Mouse (Mus musculus) kidney, adult 2 months (tissue): Measurements from ENCODE around the gene Hormad1. TPM values are rescaled to one million over a fixed set of nuclear protein-coding genes. Genes with fewer than 3 reads are reported as not detected.

Experiments used
- DNase-seq: peaks from one replicate; pipeline ENCODE4 v3.0.0; 2021
- H3K27ac ChIP-seq: fragments of 200-500 bp; 2 replicates; pipeline ENCODE4 v1.5.1; 2012; ENCODE audit warnings: low read depth, low read length, control low read depth, inconsistent platforms; ENCODE audit not compliant: insufficient read depth
- H3K27me3 ChIP-seq: fragments of 200-500 bp; replicated peaks from 2 replicates; pipeline ENCODE4 v1.6.1; 2012; ENCODE audit warnings: mild to moderate bottlenecking, moderate library complexity, low read length, inconsistent platforms; ENCODE audit not compliant: control insufficient read depth, insufficient read depth
- H3K36me3 ChIP-seq: fragments of 200-500 bp; 2 replicates; pipeline ENCODE4 v1.6.1; 2012; ENCODE audit warnings: mild to moderate bottlenecking, moderate library complexity, low read length, inconsistent platforms; ENCODE audit not compliant: control insufficient read depth, insufficient read depth
- H3K4me1 ChIP-seq: fragments of 200-500 bp; 2 replicates; pipeline ENCODE4 v1.6.1; 2011; ENCODE audit warnings: low read length; ENCODE audit not compliant: control insufficient read depth, insufficient read depth
- H3K4me3 ChIP-seq: fragments of 200-500 bp; 2 replicates; pipeline ENCODE4 v1.5.1; 2011; ENCODE audit warnings: mild to moderate bottlenecking, low read depth, low read length, control low read depth; ENCODE audit not compliant: insufficient read depth
- CTCF ChIP-seq: fragments of 200-500 bp; conservative IDR thresholded peaks from 2 replicates; pipeline ENCODE4 v1.5.1; 2011; ENCODE audit warnings: low read depth, mild to moderate bottlenecking, control low read depth, low read length, moderate library complexity, mixed read lengths; ENCODE audit not compliant: insufficient read depth, insufficient read length
- POLR2A ChIP-seq: fragments of 200-500 bp; IDR thresholded peaks from one replicate; pipeline ENCODE4 v1.6.1; 2011; ENCODE audit warnings: low read depth, low read length, control low read depth
- WGBS: fragments of 180-500 bp; shearing (Covaris S2); methylation state at CpG from one replicate; pipeline ENCODE4 v1.1.7; 2018; 5-methylcytosine and 5-hydroxymethylcytosine counted together
- polyA plus RNA-seq: library from polyadenylated mRNA; depleted of rRNA; stranded (reverse); fragments of >200 nt; gene quantifications from 2 replicates; pipeline ENCODE4 v1.2.3, GENCODE M21; 2012; rRNA removed

Gene Hormad1
- polyA plus RNA-seq, result not detected in 2 replicates

DNA sequence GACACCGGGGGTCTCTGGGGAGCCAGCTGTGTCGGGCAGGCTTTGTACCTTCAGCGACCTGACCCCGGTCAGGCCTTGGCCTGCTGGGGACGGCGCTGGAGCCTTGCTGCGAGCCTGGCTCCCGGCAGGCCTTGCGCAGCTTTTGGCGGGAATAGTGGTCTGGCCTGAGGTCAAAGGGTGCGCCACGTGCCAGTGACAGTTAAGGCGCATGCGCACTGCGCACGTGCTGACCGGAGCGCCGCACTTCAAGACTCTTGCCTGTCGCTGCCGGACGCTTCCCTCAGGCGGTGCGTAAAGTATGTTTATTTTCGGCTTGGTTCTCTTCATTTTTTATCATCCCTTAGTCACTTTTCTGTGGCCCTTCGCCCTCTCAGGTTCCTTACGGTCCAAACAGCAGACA lies at the start of gene Hormad1:
Gene Hormad1 (plus strand): TSS at position 241 of the 400 bp plus-strand sequence.
- Histone ChIP-seq H3K4me3 (no peak within 1 kb of the TSS), H3K27me3 (no peaks in the 10 kb centered on the region), H3K36me3 (no peaks in the 10 kb centered on the region), H3K27ac (no peak within 1 kb of the TSS), H3K4me1 (no peaks in the 10 kb centered on the region)
- 90% methylated on average over 27 of the region's 27 CpGs for WGBS
- DNase-seq, result no peak
- no peak for TF ChIP-seq CTCF
- no peak for TF ChIP-seq POLR2A

DNA sequence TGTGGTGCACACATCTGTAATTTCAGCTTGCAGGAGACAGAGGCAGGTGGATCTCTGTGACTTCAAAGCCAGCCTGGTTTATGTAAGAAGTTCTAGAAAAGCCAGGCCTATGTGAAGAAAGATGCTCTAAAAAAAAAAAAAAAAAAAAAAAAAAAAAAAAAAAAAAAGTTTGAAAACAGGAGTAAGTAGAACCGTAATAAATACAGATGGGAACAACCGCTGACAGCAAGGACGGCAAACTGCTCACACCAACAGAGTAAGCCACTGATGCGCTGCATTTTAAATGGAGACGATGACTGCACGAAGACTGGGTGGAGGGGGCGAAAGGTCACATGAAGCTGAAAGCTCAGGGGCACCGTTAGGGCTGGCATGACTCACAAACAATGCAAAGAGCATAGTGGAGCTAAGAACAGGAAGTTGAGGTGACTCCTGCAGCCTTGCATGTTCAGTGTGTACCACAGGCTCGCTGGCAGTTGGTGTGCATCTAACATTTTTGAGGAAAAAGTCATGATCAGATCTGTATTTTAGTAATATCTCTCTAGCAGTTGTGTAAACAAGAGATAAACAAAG lies 47.8 kb upstream of the Hormad1 start:
- H3K27me3 ChIP-seq, result no peaks in the 10 kb centered on the region
- no peak for DNase-seq
- H3K27ac ChIP-seq, result no peak overlapping the region
- H3K36me3 ChIP-seq, result no peaks in the 10 kb centered on the region
- no peaks in the 10 kb centered on the region for H3K4me1 ChIP-seq
- TF ChIP-seq POLR2A (no peak), CTCF (no peak)
- 68% methylated on average over 9 of the region's 9 CpGs for WGBS
- H3K4me3 ChIP-seq, result no peak overlapping the region

DNA sequence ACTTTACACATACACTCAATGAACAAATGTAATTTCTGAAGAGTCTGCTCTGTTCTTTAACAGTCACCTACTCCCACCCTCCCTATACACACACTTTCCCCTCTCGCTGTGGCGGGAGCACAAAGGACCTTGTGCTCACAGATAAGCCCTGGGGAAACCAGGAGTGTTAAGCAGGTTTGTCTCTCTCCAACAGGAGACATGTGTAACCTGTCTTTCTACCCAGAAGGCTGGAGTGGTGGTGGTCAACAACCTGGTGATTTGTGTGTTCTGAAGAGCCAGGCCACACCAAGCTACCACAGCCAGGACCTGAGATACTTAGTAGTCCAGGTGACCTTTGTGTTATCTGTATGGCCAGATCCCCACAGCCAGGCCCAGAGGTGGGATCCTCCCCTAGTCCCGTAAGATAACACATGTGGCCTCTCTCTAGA lies 42.8 kb upstream of the Hormad1 start:
- Histone ChIP-seq H3K4me3 (no peak overlapping the region), H3K36me3 (no peaks in the 10 kb centered on the region), H3K27me3 (no peaks in the 10 kb centered on the region), H3K4me1 (no peaks in the 10 kb centered on the region), H3K27ac (no peak overlapping the region)
- no peak for DNase-seq
- TF ChIP-seq POLR2A (no peak), CTCF (no peak)
- WGBS, result 98% methylated on average over 3 of the region's 3 CpGs

DNA sequence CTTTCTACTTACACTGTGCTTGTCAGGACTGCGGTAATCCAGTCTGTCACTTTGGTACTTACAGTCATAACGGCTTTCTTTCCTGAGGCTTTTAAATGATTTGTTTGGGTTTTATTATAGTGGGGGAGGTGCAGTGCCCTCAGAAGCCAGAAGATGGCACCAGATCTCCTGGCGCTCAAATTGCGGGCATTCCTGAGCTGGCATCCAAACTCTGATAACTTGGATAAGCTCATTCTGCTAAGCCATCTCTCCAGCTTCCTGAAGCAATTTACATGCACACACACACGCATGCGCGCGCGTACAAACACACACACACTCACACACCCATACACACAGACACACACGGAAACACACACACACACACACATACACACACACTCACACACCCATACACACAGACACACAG lies 42.0 kb upstream of the Hormad1 start:
- H3K27ac ChIP-seq, result no peak overlapping the region
- DNase-seq, result peak; percentile 67
- no peaks in the 10 kb centered on the region for H3K27me3 ChIP-seq
- TF ChIP-seq CTCF (peak; percentile 89), POLR2A (no peak)
- no peaks in the 10 kb centered on the region for H3K36me3 ChIP-seq
- H3K4me3 ChIP-seq, result no peak overlapping the region
- no peaks in the 10 kb centered on the region for H3K4me1 ChIP-seq
- 8% methylated on average over 10 of the region's 10 CpGs for WGBS

DNA sequence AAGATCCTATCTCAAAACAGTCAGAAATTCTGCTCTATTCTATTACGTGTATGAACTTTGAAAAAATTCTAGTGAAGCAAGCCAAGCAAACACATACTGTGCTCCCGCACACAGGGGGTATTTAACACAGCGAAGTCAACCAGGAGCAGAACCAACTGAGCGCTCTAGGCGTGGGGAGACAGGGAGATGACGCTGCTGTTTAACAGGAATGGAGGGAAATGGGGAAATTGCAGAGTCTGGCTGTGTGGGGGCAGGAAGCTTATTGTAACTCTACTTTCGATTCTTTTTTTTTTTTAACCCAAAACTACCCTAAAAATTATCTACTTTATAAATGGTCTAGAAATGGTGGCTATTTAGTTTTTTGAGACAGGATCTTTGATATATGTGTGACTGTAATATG lies 40.6 kb upstream of the Hormad1 start:
- Histone ChIP-seq H3K4me3 (no peak overlapping the region), H3K4me1 (no peaks in the 10 kb centered on the region), H3K36me3 (no peaks in the 10 kb centered on the region), H3K27me3 (no peaks in the 10 kb centered on the region), H3K27ac (no peak overlapping the region)
- DNase-seq, result no peak
- TF ChIP-seq POLR2A (no peak), CTCF (no peak)
- WGBS, result 80% methylated on average over 7 of the region's 7 CpGs

DNA sequence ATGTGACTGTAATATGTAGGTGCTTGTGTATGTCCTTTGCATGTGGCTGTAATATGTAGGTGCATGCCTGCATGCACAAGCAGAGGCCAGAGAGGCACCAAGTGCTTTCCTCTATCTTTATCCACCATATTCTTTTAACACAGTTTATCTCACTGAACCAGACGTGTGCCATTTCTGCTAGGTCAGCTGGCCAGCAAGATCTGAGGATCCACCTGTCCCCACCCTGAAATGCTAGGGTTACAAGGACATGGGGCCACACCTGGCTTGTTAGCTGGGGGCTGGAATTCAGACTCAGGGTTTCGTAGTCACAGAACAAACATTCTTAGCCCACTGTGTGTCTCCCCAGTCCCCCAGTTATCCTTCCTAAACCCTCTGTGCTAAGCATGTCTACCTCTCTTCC lies 40.2 kb upstream of the Hormad1 start:
- no peak for DNase-seq
- WGBS, result 94% methylated on average over 2 of the region's 2 CpGs
- no peaks in the 10 kb centered on the region for H3K4me1 ChIP-seq
- no peak overlapping the region for H3K4me3 ChIP-seq
- H3K36me3 ChIP-seq, result no peaks in the 10 kb centered on the region
- no peak for TF ChIP-seq POLR2A
- no peak for TF ChIP-seq CTCF
- H3K27me3 ChIP-seq, result no peaks in the 10 kb centered on the region
- H3K27ac ChIP-seq, result no peak overlapping the region

DNA sequence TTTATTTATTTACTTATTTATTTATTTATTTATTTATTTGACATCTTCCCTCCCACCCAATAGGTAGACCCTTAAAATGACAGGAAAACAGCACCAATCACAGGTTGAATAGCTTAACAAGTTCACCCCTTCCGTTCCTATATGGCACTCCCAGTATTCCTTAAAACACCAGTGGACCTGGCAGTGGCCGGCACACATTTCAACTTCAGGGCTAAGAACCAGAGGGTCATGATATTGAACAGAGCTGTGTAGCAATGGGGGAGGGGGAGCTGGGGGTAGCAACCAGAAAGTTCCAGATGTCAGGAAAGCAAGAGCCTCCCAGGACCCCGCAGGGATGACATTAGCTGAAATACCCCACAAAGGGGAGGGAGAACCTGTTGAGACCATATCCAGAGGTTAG lies 39.4 kb upstream of the Hormad1 start:
- H3K4me1 ChIP-seq, result no peaks in the 10 kb centered on the region
- no peaks in the 10 kb centered on the region for H3K27me3 ChIP-seq
- H3K27ac ChIP-seq, result no peak overlapping the region
- DNase-seq, result no peak
- WGBS, result 86% methylated on average over 3 of the region's 3 CpGs
- no peak for TF ChIP-seq CTCF
- TF ChIP-seq POLR2A, result no peak
- no peaks in the 10 kb centered on the region for H3K36me3 ChIP-seq
- H3K4me3 ChIP-seq, result no peak overlapping the region
